Comparison of ENCODE assay signal across 21 mouse cellular contexts in genomic region chr19:30010520-30011296, GRCm38 (mm10). TPM values are rescaled to one million over a fixed set of nuclear protein-coding genes. Genes with fewer than 3 reads are reported as not detected.
A peak's percentile ranks its signal among the peaks of the same experiment; 100 is the strongest.
DNase-seq lines count a peak whose midpoint lies in the region; ATAC-seq lines count a peak whose summit lies in the region.
"Had no signal": no experiment of that assay in that cellular context is flagged by ENCODE, and none has a peak within 500 bp of the region (broad histone marks: within the 10 kb centered on the region; RNA-seq: fewer than 3 reads in every experiment).

No protein-coding gene starts in this region.

- H3K27ac ChIP-seq in heart, embryonic 11.5 days (ENCODE audit: low read depth, low read length): no peak overlapping the region
- H3K27ac ChIP-seq in liver, embryonic 11.5 days (ENCODE audit: low read depth, low read length): no peak overlapping the region
- no peak overlapping the region for H3K27ac ChIP-seq in intestine, embryonic 14.5 days (ENCODE audit: low read depth)
- no peak overlapping the region for H3K27ac ChIP-seq in kidney, embryonic 16.5 days (ENCODE audit: low read length)
- H3K27ac ChIP-seq: embryonic facial prominence, embryonic 12.5 days; forebrain, embryonic 12.5 days; hindbrain, embryonic 13.5 days; limb, embryonic 10.5 days; midbrain, embryonic 13.5 days had no signal

- no peak overlapping the region for H3K9ac ChIP-seq in heart, embryonic 11.5 days (ENCODE audit: low read depth, low read length)
- no peak overlapping the region for H3K9ac ChIP-seq in liver, embryonic 11.5 days (ENCODE audit: low read depth, low read length)
- no peak overlapping the region for H3K9ac ChIP-seq in intestine, embryonic 14.5 days (ENCODE audit: low read length)
- H3K9ac ChIP-seq in kidney, embryonic 16.5 days (replicated peaks; ENCODE audit: low read length): no peak overlapping the region
- H3K9ac ChIP-seq: embryonic facial prominence, embryonic 12.5 days; forebrain, embryonic 12.5 days; hindbrain, embryonic 13.5 days; midbrain, embryonic 13.5 days had no signal

- no peaks in the 10 kb centered on the region for H3K9me3 ChIP-seq in heart, embryonic 11.5 days (replicated peaks; ENCODE audit: control insufficient read depth, low read length)
- no peaks in the 10 kb centered on the region for H3K9me3 ChIP-seq in liver, embryonic 11.5 days (ENCODE audit: control insufficient read depth, low read length)
- no peaks in the 10 kb centered on the region for H3K9me3 ChIP-seq in intestine, embryonic 14.5 days (ENCODE audit: control insufficient read depth, low read length)
- H3K9me3 ChIP-seq in kidney, embryonic 16.5 days (ENCODE audit: low read length): no peaks in the 10 kb centered on the region
- H3K9me3 ChIP-seq: embryonic facial prominence, embryonic 12.5 days; forebrain, embryonic 12.5 days; hindbrain, embryonic 13.5 days; limb, embryonic 10.5 days; midbrain, embryonic 13.5 days had no signal

- ATAC-seq in heart, embryonic 11.5 days (replicated peaks; ENCODE audit: insufficient number of reproducible peaks, low FRiP score, low TSS enrichment): no peak
- no peak for ATAC-seq in liver, embryonic 11.5 days (replicated peaks; ENCODE audit: low FRiP score)
- ATAC-seq in intestine, embryonic 14.5 days (replicated peaks; ENCODE audit: low FRiP score, low TSS enrichment, low read depth): no peak
- ATAC-seq in neutrophil, adult 5-6 weeks (ENCODE audit: extremely low read depth, insufficient number of reproducible peaks, low FRiP score, poor library complexity, severe bottlenecking): 0 out of 2 replicates have a peak, but pooled peaks have one; percentile 19
- ATAC-seq in kidney, embryonic 16.5 days (ENCODE audit: low FRiP score, low TSS enrichment): no peak
- ATAC-seq: midbrain, embryonic 13.5 days had no signal

- H3K4me3 ChIP-seq in heart, embryonic 11.5 days (ENCODE audit: low read depth, low read length): no peak overlapping the region
- no peak overlapping the region for H3K4me3 ChIP-seq in liver, embryonic 11.5 days (ENCODE audit: low read depth, low read length)
- no peak overlapping the region for H3K4me3 ChIP-seq in intestine, embryonic 14.5 days (ENCODE audit: low read depth, low read length)
- H3K4me3 ChIP-seq in kidney, embryonic 16.5 days (ENCODE audit: low read length): no peak overlapping the region
- H3K4me3 ChIP-seq: embryonic facial prominence, embryonic 12.5 days; forebrain, embryonic 12.5 days; hindbrain, embryonic 13.5 days; limb, embryonic 10.5 days; midbrain, embryonic 13.5 days had no signal

- 58% methylated on average over 13 of the region's 13 CpGs for WGBS in heart, embryonic 11.5 days (ENCODE audit: insufficient replicate concordance)
- WGBS in liver, embryonic 11.5 days: 50% methylated on average over 13 of the region's 13 CpGs
- WGBS in intestine, embryonic 14.5 days: 60% methylated on average over 13 of the region's 13 CpGs
- WGBS in kidney, embryonic 16.5 days: 63% methylated on average over 13 of the region's 13 CpGs

- 0 out of 2 replicates have a peak, but pooled peaks cover 2% of the 10 kb centered on the region for H3K4me1 ChIP-seq in heart, embryonic 11.5 days (ENCODE audit: control insufficient read depth, insufficient read depth, low read length)
- no peaks in the 10 kb centered on the region for H3K4me1 ChIP-seq in liver, embryonic 11.5 days (replicated peaks; ENCODE audit: control insufficient read depth, insufficient read depth, low read length)
- H3K4me1 ChIP-seq in intestine, embryonic 14.5 days (replicated peaks; ENCODE audit: control insufficient read depth, insufficient read depth, low read length): no peaks in the 10 kb centered on the region
- H3K4me1 ChIP-seq in kidney, embryonic 16.5 days (ENCODE audit: insufficient read depth, low read length): no peaks in the 10 kb centered on the region
- H3K4me1 ChIP-seq: embryonic facial prominence, embryonic 12.5 days; hindbrain, embryonic 13.5 days; limb, embryonic 10.5 days; midbrain, embryonic 13.5 days had no signal

- peak overlapping the region; percentile 22; the same call in 1 of the 2 replicates for H3K4me2 ChIP-seq in heart, embryonic 11.5 days
- H3K4me2 ChIP-seq in liver, embryonic 11.5 days: no peak overlapping the region
- H3K4me2 ChIP-seq in intestine, embryonic 14.5 days (ENCODE audit: low read length): peak overlapping the region; percentile 9; the same call in 1 of the 2 replicates
- no peak overlapping the region for H3K4me2 ChIP-seq in kidney, embryonic 16.5 days (replicated peaks; ENCODE audit: low read depth, low read length)
- H3K4me2 ChIP-seq: embryonic facial prominence, embryonic 12.5 days; forebrain, embryonic 12.5 days; hindbrain, embryonic 13.5 days; midbrain, embryonic 13.5 days had no signal

- H3K36me3 ChIP-seq in heart, embryonic 11.5 days (ENCODE audit: control insufficient read depth, insufficient read depth, low read length): no peaks in the 10 kb centered on the region
- H3K36me3 ChIP-seq in liver, embryonic 11.5 days (ENCODE audit: control insufficient read depth, insufficient read depth, low read length): no peaks in the 10 kb centered on the region
- no peaks in the 10 kb centered on the region for H3K36me3 ChIP-seq in intestine, embryonic 14.5 days (ENCODE audit: control insufficient read depth, insufficient read depth, low read length)
- no peaks in the 10 kb centered on the region for H3K36me3 ChIP-seq in kidney, embryonic 16.5 days (ENCODE audit: insufficient read depth, low read length)
- H3K36me3 ChIP-seq: embryonic facial prominence, embryonic 12.5 days; forebrain, embryonic 12.5 days; hindbrain, embryonic 13.5 days; limb, embryonic 10.5 days; midbrain, embryonic 13.5 days had no signal

- no peak for DNase-seq in heart, adult 9 months (ENCODE audit: low spot score in 2 of 2)
- peak; percentile 27 for DNase-seq in liver, embryonic 11.5 days (ENCODE audit: low spot score)
- DNase-seq in liver: no peak
- DNase-seq in intestine, embryonic 14.5 days (ENCODE audit: low spot score): no peak
- DNase-seq in spleen, adult 18-20 months: no peak
- DNase-seq: cerebellum, adult 11 months; cerebellum, postnatal 36 days; gastrocnemius, postnatal 36 days; kidney, adult 9 months; lung, postnatal 10 days had no signal

- no peaks in the 10 kb centered on the region for H3K27me3 ChIP-seq in heart, embryonic 11.5 days (ENCODE audit: control insufficient read depth, insufficient read depth, low read length)
- no peaks in the 10 kb centered on the region; the same call in 1 of the 2 replicates for H3K27me3 ChIP-seq in liver, embryonic 11.5 days (replicated peaks; ENCODE audit: control insufficient read depth, insufficient read depth, low read length)
- H3K27me3 ChIP-seq in intestine, embryonic 14.5 days (replicated peaks; ENCODE audit: control insufficient read depth, insufficient read depth, low read length): no peaks in the 10 kb centered on the region
- no peaks in the 10 kb centered on the region for H3K27me3 ChIP-seq in kidney, embryonic 16.5 days (ENCODE audit: insufficient read depth, low read length)
- H3K27me3 ChIP-seq: embryonic facial prominence, embryonic 12.5 days; forebrain, embryonic 12.5 days; hindbrain, embryonic 13.5 days; midbrain, embryonic 13.5 days had no signal

RNA-seq across cellular contexts. Expression of gene Trpd52l3, which starts 7.1 kb away (rescaled TPM):
- polyA plus RNA-seq in heart, embryonic 11.5 days (2014; fragmentation: Nextera tagmentation; extraction: Ambion mirVana): not detected in 2 replicates
- polyA plus RNA-seq in liver, embryonic 11.5 days (2014; fragmentation: Nextera tagmentation; extraction: Ambion mirVana): not detected in 2 replicates
- polyA plus RNA-seq in intestine, embryonic 14.5 days (2014; fragmentation: Nextera tagmentation; extraction: Ambion mirVana): not detected in 2 replicates
- not detected in 2 replicates for total RNA-seq in neutrophil, adult 5-6 weeks (2017)
- polyA plus RNA-seq in kidney, embryonic 16.5 days (2015; fragmentation: Nextera tagmentation; extraction: Ambion mirVana): 0.06 TPM in 1 of 2 replicates, not detected in the other
- total RNA-seq: gastrocnemius, postnatal 36 days; layer of hippocampus, adult 18-20 months had no signal
- polyA plus RNA-seq: embryonic facial prominence, embryonic 12.5 days; forebrain, embryonic 12.5 days; hindbrain, embryonic 13.5 days; limb, embryonic 10.5 days; midbrain, embryonic 13.5 days; spleen, adult 2 months; urinary bladder, adult 2 months had no signal

RNA-seq across cellular contexts. Expression of gene Uhrf2, which starts 19.6 kb away (rescaled TPM):
- polyA plus RNA-seq in heart, embryonic 11.5 days (2014; fragmentation: Nextera tagmentation; extraction: Ambion mirVana): 58.3 and 60.5 TPM in 2 replicates
- polyA plus RNA-seq in liver, embryonic 11.5 days (2014; fragmentation: Nextera tagmentation; extraction: Ambion mirVana): 58.6 and 65.9 TPM in 2 replicates
- polyA plus RNA-seq in intestine, embryonic 14.5 days (2014; fragmentation: Nextera tagmentation; extraction: Ambion mirVana): 69.9 and 72.3 TPM in 2 replicates
- 71.7 and 76.3 TPM in 2 replicates for total RNA-seq in neutrophil, adult 5-6 weeks (2017)
- polyA plus RNA-seq in kidney, embryonic 16.5 days (2015; fragmentation: Nextera tagmentation; extraction: Ambion mirVana): 67.0 and 85.6 TPM in 2 replicates

Comparison
In these comparisons a context has a peak if more than half of its experiments do, and no peak if none do; other contexts are left out.
1. H3K4me2 ChIP-seq: peak in heart, embryonic 11.5 days (single experiment) and intestine, embryonic 14.5 days (single experiment); none in liver, embryonic 11.5 days (single experiment) and kidney, embryonic 16.5 days (single experiment).